Mouse (Mus musculus): Measurements from ENCODE around the gene Ndrg3.

DNA sequence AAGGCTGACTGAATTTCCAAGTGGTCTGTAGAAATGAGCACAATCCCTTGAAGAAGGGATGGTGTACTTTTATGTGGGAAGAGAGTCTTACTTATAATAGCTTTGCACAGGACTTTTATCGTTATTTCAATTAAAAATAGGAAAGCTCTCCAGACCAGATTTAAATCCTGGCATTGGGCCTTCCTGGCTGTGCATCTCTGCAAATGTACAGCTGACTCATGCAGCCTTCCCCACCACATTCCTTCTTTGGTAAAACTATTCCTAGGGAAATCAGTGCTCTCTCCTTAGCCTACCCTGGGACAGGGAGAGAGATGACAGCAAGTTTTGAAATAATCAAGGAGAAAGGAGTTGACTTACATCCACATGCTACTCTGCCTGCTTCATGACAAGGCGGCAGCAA is 54.1 kb downstream of the Ndrg3 start:
- TF ChIP-seq CTCF (IDR thresholded peaks at IDR 0.05; ENCODE audit: extremely low read depth, insufficient read depth, insufficient read length, insufficient replicate concordance) (no peak), POLR2A (IDR thresholded peaks at IDR 0.05; ENCODE audit: low read depth, low read length) (no peak)
